Mouse (Mus musculus): ENCODE data around the gene Hsp90aa1. TPM values are rescaled to one million over a fixed set of nuclear protein-coding genes. Genes with fewer than 3 reads are reported as not detected.
A peak's percentile ranks its signal among the peaks of the same experiment; 100 is the strongest.
"Not testable (repeated sequence)": the region's sequence is repeated elsewhere in the genome, so short reads cannot be mapped to it uniquely, and the experiment has no call there.

Gene Hsp90aa1
- polyA plus RNA-seq, 1 experiment from 2014 or later = 1,245 TPM

DNA sequence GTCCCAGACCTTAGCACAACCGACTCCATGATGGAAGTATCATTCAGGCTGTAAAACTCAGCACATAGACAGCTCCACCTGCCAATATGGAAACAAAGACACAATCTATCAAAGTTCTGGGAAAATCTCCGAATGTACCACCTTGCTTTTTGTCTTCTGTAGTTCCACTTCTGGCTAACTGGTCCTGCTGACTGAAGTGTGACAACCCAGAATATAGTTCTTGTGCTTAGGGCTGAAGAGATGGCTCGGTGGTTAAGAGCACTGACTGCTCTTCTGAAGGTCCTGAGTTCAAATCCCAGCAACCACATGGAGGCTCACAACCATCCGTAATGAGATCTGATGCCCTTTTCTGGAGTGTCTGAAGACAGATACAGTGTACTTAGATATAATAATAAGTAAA is 2.9 kb upstream of the Hsp90aa1 start:
- not testable (repeated sequence) for H3K9ac ChIP-seq (replicated peaks; ENCODE audit: low read length); H3K4me1 ChIP-seq (ENCODE audit: control insufficient read depth, insufficient read depth, low read length); H3K27ac ChIP-seq (replicated peaks; ENCODE audit: low read depth, low read length); ATAC-seq (replicated peaks; ENCODE audit: insufficient number of reproducible peaks, low FRiP score, low TSS enrichment, low read depth); H3K36me3 ChIP-seq (replicated peaks; ENCODE audit: control insufficient read depth, insufficient read depth, low read depth, low read length); H3K27me3 ChIP-seq (ENCODE audit: control insufficient read depth, insufficient read depth, low read length); H3K9me3 ChIP-seq (replicated peaks; ENCODE audit: control insufficient read depth, low read length); H3K4me2 ChIP-seq (ENCODE audit: low read depth, low read length); H3K4me3 ChIP-seq (ENCODE audit: low read depth, low read length); DNase-seq (ENCODE audit: low spot score)
- WGBS = 87% methylated on average over 4 of the region's 4 CpGs

DNA sequence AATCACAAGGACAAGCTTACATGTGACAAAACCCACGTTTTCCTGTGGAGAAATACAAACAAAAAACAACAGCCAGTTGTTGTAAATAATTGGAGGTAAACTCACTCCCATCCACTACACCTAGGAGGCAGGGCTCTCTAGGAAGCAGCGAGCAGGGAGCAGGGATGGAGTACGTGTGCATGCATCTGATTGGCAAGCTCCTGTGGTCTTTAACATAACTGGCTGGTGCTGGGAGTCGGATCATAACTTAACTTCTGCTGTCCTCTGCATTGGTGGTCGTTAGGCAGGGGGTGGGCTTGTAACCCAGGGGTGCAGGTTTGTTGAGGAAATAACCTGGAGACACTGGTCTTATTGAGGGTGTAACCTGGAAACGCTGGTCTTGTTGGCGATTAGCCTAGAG is 1.2 kb upstream of the Hsp90aa1 start:
- DNase-seq (ENCODE audit: low spot score) = no peak
- no peaks in the 10 kb centered on the region for H3K27me3 ChIP-seq (ENCODE audit: control insufficient read depth, insufficient read depth, low read length)
- no peaks in the 10 kb centered on the region for H3K9me3 ChIP-seq (replicated peaks; ENCODE audit: control insufficient read depth, low read length)
- H3K4me2 ChIP-seq (ENCODE audit: low read depth, low read length) = no peak overlapping the region
- no peak overlapping the region for H3K9ac ChIP-seq (replicated peaks; ENCODE audit: low read length)
- WGBS = 71% methylated on average over 7 of the region's 7 CpGs
- no peaks in the 10 kb centered on the region for H3K36me3 ChIP-seq (replicated peaks; ENCODE audit: control insufficient read depth, insufficient read depth, low read depth, low read length)
- no peak overlapping the region for H3K4me3 ChIP-seq (ENCODE audit: low read depth, low read length)
- H3K27ac ChIP-seq (replicated peaks; ENCODE audit: low read depth, low read length) = no peak overlapping the region
- no peaks in the 10 kb centered on the region for H3K4me1 ChIP-seq (ENCODE audit: control insufficient read depth, insufficient read depth, low read length)
- no peak for ATAC-seq (replicated peaks; ENCODE audit: insufficient number of reproducible peaks, low FRiP score, low TSS enrichment, low read depth)

DNA sequence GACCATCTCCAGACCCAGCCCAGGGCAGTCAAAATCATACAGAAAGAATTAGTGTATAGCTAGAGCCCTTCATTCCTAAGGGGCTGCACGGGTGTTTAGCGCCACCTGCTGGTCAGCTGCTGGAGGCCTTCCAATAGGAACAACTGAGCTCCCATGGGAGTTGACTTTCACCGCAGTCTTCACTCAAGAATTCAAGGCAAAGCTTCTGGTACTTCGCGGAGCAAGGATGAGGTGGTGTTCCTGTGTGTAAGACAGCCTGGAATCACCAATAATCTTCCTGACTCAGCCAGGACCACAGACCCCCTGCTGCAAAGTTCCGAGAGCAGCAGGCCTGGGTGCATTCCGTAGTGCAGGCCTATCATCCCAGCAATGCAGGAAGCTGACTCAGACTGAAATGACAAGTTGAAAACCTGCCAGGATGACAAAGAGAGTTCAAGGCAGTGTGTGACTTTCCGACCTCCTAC is 512 bp upstream of the Hsp90aa1 start:
- Histone ChIP-seq H3K27me3 (ENCODE audit: control insufficient read depth, insufficient read depth, low read length) (no peaks in the 10 kb centered on the region), H3K4me2 (ENCODE audit: low read depth, low read length) (no peak overlapping the region), H3K27ac (replicated peaks; ENCODE audit: low read depth, low read length) (no peak overlapping the region), H3K36me3 (replicated peaks; ENCODE audit: control insufficient read depth, insufficient read depth, low read depth, low read length) (no peaks in the 10 kb centered on the region), H3K4me3 (ENCODE audit: low read depth, low read length) (no peak overlapping the region), H3K9ac (replicated peaks; ENCODE audit: low read length) (no peak overlapping the region), H3K4me1 (ENCODE audit: control insufficient read depth, insufficient read depth, low read length) (no peaks in the 10 kb centered on the region), H3K9me3 (replicated peaks; ENCODE audit: control insufficient read depth, low read length) (no peaks in the 10 kb centered on the region)
- WGBS = 27% methylated on average over 8 of the region's 8 CpGs
- ATAC-seq (replicated peaks; ENCODE audit: insufficient number of reproducible peaks, low FRiP score, low TSS enrichment, low read depth) (peak; percentile 51), DNase-seq (ENCODE audit: low spot score) (peak; percentile 95)

DNA sequence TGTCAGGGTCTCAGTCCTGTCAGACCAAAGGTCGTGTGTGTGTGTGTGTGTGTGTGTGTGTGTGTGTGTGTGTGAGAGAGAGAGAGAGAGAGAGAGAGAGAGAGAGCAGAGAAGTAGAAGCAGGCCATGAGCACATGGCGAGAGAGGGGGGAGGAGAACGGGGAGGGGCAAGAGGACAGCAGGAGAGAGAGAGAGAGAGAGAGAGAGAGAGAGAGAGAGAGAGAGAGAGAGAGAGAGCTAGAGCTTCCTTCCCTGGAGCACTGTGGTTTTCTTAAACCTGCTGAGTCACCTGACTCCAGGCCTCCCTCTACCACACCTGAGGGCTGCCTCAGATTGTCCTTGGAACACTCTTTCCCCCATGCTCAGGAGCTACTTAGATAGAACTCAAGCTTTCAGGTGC is 1.2 kb downstream of the Hsp90aa1 start:
- WGBS = 21% methylated on average over 3 of the region's 3 CpGs
- H3K9ac ChIP-seq (replicated peaks; ENCODE audit: low read length); H3K27ac ChIP-seq (replicated peaks; ENCODE audit: low read depth, low read length); H3K9me3 ChIP-seq (replicated peaks; ENCODE audit: control insufficient read depth, low read length); H3K4me1 ChIP-seq (ENCODE audit: control insufficient read depth, insufficient read depth, low read length); H3K36me3 ChIP-seq (replicated peaks; ENCODE audit: control insufficient read depth, insufficient read depth, low read depth, low read length); H3K27me3 ChIP-seq (ENCODE audit: control insufficient read depth, insufficient read depth, low read length); H3K4me2 ChIP-seq (ENCODE audit: low read depth, low read length); DNase-seq (ENCODE audit: low spot score); ATAC-seq (replicated peaks; ENCODE audit: insufficient number of reproducible peaks, low FRiP score, low TSS enrichment, low read depth); H3K4me3 ChIP-seq (ENCODE audit: low read depth, low read length): not testable (repeated sequence)

DNA sequence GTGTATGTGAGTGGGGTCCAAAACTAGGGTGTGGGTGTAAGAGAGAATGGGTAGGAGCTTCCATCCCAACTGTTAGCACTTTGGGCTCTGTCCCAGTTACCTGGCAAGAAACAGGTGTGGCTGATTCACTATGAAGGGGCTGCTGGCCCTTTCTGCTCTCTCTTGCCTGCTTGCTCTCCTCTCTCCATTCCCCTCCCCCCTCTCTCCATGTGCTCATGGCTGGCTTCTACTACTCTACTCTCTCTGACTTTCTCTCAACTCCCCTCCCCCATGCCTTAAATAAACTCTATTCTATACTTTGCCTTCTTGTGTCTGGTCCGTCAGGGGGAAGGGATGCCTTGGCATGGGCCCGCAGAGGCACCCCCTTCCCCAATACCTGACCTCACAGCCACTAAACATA is 1.8 kb downstream of the Hsp90aa1 start:
- H3K27ac ChIP-seq (replicated peaks; ENCODE audit: low read depth, low read length) = no peak overlapping the region
- 64% methylated on average over 2 of the region's 2 CpGs for WGBS
- H3K27me3 ChIP-seq (ENCODE audit: control insufficient read depth, insufficient read depth, low read length) = no peaks in the 10 kb centered on the region
- no peaks in the 10 kb centered on the region for H3K36me3 ChIP-seq (replicated peaks; ENCODE audit: control insufficient read depth, insufficient read depth, low read depth, low read length)
- H3K9me3 ChIP-seq (replicated peaks; ENCODE audit: control insufficient read depth, low read length) = no peaks in the 10 kb centered on the region
- H3K4me2 ChIP-seq (ENCODE audit: low read depth, low read length) = no peak overlapping the region
- no peak for DNase-seq (ENCODE audit: low spot score)
- H3K4me3 ChIP-seq (ENCODE audit: low read depth, low read length) = no peak overlapping the region
- no peak for ATAC-seq (replicated peaks; ENCODE audit: insufficient number of reproducible peaks, low FRiP score, low TSS enrichment, low read depth)
- H3K4me1 ChIP-seq (ENCODE audit: control insufficient read depth, insufficient read depth, low read length) = no peaks in the 10 kb centered on the region
- H3K9ac ChIP-seq (replicated peaks; ENCODE audit: low read length) = no peak overlapping the region

DNA sequence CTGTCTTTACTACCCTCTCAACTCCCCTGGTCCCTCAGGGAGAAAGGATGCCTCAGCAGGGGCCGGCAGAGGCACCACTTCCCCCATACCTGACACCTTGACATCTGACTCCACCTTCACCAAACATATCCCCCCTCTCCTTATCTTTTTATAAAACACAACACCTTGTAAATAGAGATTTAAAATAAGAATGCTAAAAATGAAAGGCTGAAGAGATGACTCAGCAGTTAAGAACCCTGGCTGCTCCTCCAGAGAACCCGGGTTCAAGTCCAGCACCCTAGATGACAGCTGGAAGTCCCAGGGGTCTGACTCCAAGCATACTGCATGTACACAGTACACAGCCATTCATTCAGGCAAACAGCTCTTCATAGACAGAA is 3.4 kb downstream of the Hsp90aa1 start:
- Histone ChIP-seq H3K9ac (replicated peaks; ENCODE audit: low read length) (no peak overlapping the region; the same call in 1 of the 2 replicates), H3K4me2 (ENCODE audit: low read depth, low read length) (no peak overlapping the region), H3K27ac (replicated peaks; ENCODE audit: low read depth, low read length) (no peak overlapping the region), H3K4me1 (ENCODE audit: control insufficient read depth, insufficient read depth, low read length) (no peaks in the 10 kb centered on the region), H3K4me3 (ENCODE audit: low read depth, low read length) (no peak overlapping the region), H3K36me3 (replicated peaks; ENCODE audit: control insufficient read depth, insufficient read depth, low read depth, low read length) (no peaks in the 10 kb centered on the region), H3K9me3 (replicated peaks; ENCODE audit: control insufficient read depth, low read length) (no peaks in the 10 kb centered on the region), H3K27me3 (ENCODE audit: control insufficient read depth, insufficient read depth, low read length) (no peaks in the 10 kb centered on the region)
- ATAC-seq (replicated peaks; ENCODE audit: insufficient number of reproducible peaks, low FRiP score, low TSS enrichment, low read depth) (no peak), DNase-seq (ENCODE audit: low spot score) (no peak)
- 50% methylated on average over 2 of the region's 2 CpGs for WGBS

DNA sequence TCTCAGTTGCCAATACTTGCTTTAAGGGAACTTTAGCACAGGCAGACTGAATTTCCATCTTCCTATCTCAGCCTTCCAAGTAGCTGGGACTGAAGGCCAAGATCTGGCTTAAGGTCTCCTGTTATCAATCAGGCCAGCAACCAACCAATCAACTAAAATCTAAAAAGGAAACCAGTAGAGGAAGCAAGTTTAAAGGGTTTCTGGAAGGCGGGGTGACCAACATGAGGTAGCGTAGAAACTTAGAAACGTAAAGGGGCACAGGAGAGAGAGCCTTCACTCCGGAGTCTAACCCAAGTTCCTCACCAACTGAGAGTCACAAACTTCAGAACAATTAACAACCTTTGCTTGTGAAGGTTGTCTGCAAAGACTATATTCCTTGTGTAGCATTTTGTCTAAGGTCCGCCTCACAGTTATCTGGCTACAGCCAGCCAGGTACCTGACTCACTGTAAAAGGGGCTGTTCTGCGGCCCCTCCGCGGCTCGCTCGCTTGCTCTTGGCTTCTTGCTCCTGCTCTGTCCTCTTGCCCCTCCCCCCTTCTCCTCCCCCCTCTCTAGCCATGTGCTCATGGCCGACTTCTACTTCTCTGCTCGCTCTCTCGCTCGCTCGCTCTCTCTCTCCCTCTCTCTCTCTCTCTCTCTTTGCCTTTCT is 3.9 kb downstream of the Hsp90aa1 start:
- Histone ChIP-seq H3K4me1 (ENCODE audit: control insufficient read depth, insufficient read depth, low read length) (no peaks in the 10 kb centered on the region), H3K9me3 (replicated peaks; ENCODE audit: control insufficient read depth, low read length) (no peaks in the 10 kb centered on the region), H3K27me3 (ENCODE audit: control insufficient read depth, insufficient read depth, low read length) (no peaks in the 10 kb centered on the region), H3K9ac (replicated peaks; ENCODE audit: low read length) (no peak overlapping the region; the same call in 1 of the 2 replicates), H3K36me3 (replicated peaks; ENCODE audit: control insufficient read depth, insufficient read depth, low read depth, low read length) (no peaks in the 10 kb centered on the region), H3K4me2 (ENCODE audit: low read depth, low read length) (no peak overlapping the region), H3K4me3 (ENCODE audit: low read depth, low read length) (no peak overlapping the region), H3K27ac (replicated peaks; ENCODE audit: low read depth, low read length) (no peak overlapping the region)
- ATAC-seq (replicated peaks; ENCODE audit: insufficient number of reproducible peaks, low FRiP score, low TSS enrichment, low read depth) (no peak), DNase-seq (ENCODE audit: low spot score) (no peak)
- WGBS = 37% methylated on average over 15 of the region's 15 CpGs

DNA sequence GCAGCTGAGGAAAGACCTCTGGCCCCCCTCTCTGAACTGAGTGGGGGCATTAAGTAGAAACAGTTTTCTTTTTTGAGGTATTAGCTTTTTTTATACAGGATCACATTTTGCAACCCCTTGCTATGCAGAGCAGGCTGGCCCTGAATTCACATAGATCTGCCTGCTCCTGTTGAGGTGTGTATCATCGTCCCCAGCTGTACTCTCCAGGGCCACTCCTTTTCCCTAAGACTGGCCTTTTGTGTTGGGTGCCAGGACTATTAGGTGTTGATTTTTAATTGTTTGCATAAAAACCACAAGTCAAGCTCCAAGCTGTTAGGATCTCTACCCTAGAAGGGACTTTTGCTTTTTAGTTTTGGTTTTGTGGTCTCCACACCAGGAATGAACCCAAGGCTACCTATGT is 4.4 kb downstream of the Hsp90aa1 start:
- no peak overlapping the region for H3K9ac ChIP-seq (replicated peaks; ENCODE audit: low read length)
- ATAC-seq (replicated peaks; ENCODE audit: insufficient number of reproducible peaks, low FRiP score, low TSS enrichment, low read depth) (no peak), DNase-seq (ENCODE audit: low spot score) (no peak)
- no peaks in the 10 kb centered on the region for H3K4me1 ChIP-seq (ENCODE audit: control insufficient read depth, insufficient read depth, low read length)
- 81% methylated on average over 1 of the region's 1 CpGs for WGBS
- no peak overlapping the region for H3K27ac ChIP-seq (replicated peaks; ENCODE audit: low read depth, low read length)
- no peaks in the 10 kb centered on the region for H3K27me3 ChIP-seq (ENCODE audit: control insufficient read depth, insufficient read depth, low read length)
- no peaks in the 10 kb centered on the region for H3K9me3 ChIP-seq (replicated peaks; ENCODE audit: control insufficient read depth, low read length)
- no peak overlapping the region for H3K4me2 ChIP-seq (ENCODE audit: low read depth, low read length)
- no peak overlapping the region for H3K4me3 ChIP-seq (ENCODE audit: low read depth, low read length)
- H3K36me3 ChIP-seq (replicated peaks; ENCODE audit: control insufficient read depth, insufficient read depth, low read depth, low read length) = no peaks in the 10 kb centered on the region
